Mouse (Mus musculus): ENCODE results near the gene Trpm3.
A peak's percentile ranks its signal among the peaks of the same experiment; 100 is the strongest.

Gene Trpm3

GRCm38 (mm10) chr19:22635635-22636034, 496.8 kb downstream of the Trpm3 start:
- DNase-seq (ENCODE audit: low read depth, low spot score), result no peak

DNA sequence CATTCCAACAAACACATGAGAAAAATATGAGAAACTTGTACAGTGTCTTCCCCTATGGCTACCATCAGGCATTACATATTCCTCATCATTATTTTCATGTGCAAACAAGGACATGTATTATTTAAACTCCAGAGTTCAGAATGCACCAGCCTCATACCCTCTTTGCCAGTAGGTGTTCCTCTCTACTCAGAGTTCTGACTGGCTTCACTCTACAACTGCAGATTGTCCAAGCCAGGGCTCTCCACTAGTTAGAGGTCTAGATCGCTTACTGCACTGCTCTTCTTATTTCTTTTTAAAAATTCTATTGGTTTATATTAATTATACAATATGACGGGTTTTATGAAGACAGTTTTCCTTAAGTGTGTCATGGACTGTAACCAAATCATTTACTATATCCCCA, 498.9 kb downstream of the Trpm3 start:
- no peak for DNase-seq (ENCODE audit: low read depth, low spot score)

DNA sequence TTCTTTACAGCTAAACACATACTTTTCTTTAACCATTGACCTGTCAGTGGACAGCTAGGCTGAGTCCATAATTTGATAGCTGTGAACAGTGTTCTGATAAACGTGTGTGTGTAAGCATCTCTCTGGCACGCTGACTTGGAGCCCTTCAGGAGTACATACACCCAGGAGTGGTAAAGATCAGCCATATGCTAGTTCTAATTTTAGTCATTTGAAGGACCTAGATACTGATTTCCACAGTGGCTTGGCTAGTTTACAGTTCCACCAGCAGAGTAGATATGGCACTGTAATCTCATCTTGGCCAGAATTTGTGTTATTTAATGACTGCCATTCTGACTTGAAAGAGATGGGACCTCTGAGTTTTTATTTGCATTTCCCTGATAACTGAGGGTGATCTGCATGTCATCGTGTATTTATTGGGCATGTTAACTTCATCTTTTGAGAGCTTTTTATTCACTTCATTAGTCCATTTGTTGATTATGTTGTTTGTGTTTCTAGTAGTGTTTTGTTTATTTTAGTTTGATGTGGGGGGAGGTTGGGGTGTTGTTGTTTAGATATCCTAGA, 499.6 kb downstream of the Trpm3 start:
- DNase-seq (ENCODE audit: low read depth, low spot score), result no peak

GRCm38 (mm10) chr19:22642124-22642523, 503.3 kb downstream of the Trpm3 start:
- no peak for DNase-seq (ENCODE audit: low read depth, low spot score)

- peak; percentile 37 for DNase-seq (ENCODE audit: low read depth, low spot score)
These were observed 517.8 kb downstream of the Trpm3 start for GRCm38 (mm10) chr19:22656466-22657215.

DNA sequence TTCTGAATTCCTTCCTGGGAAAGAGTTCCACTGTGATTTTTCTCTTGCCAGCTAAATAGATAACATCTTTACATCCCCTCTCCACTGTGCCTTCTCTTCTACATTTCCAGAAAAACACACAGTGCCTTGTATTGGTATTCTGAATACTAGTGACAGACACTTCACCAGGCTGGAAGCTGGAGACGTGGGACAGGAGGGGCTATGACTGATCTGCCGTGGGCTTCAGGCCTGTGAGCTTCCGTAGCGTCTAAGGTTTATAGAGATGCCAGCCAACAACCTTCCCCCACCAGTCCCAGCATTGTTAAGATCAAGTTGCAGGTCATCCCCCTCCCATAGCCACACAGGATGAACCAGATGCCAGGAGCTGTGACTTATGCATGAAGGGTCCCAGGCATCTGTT, 518.4 kb downstream of the Trpm3 start:
- DNase-seq (ENCODE audit: low read depth, low spot score), result no peak

DNA sequence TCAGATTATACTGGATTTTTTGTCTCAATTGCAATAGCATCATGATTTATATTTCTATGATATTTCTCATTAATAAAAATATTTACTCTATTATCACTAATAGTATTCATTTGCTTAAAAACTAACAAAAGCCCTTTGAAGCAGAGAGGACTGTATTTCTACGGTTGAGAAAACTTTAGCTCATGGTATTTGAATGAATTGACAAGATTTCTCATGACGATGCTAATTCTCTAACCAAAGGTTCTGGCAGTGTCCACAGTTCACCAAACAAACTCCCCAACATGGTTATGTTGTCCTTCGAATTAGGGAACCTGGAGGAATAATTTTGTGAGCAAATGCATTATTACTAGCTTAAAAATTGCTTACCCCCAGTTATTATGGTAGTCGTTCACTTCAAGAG, 526.6 kb downstream of the Trpm3 start:
- no peak for DNase-seq (ENCODE audit: low read depth, low spot score)

DNA sequence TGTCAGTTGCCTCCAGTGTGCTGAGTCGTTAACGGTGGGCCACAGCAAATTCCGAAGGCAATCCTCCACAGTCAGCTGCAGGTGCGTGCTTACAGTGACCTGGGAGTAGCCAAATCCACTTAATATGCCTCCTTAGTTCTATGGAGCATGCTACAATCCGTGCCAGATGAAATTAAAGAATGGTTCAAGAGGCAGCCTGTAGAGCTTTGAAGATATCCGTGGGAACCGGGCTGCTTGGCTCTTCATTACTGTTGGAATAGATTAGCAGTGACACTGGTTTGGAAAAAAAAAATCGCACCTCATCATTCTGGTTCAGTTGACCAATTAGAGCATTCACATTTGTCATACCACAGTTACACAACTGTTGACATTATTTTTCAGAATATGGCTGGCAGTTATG, 531.4 kb downstream of the Trpm3 start:
- peak; percentile 35 for DNase-seq (ENCODE audit: low read depth, low spot score)

- DNase-seq (ENCODE audit: low read depth, low spot score), result no peak
These were observed 534.0 kb downstream of the Trpm3 start for GRCm38 (mm10) chr19:22672892-22673291.

DNA sequence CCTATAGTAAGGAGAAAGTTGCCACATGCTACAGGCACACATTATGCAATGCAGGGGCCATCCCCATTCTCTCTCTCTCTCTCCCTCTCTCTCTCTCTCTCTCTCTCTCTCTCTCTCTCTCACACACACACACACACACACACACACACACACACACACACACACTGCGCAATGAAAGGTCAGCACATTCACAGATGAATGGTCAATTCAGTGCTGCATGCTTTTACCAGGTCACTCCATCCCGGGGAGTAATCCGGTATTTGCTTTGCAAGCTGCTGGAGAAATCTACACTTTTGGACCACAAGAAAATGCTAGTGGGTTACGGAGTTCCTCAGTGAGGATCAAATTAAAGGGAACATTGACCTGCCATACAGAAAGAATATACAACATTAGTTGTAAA, 537.4 kb downstream of the Trpm3 start:
- DNase-seq (ENCODE audit: low read depth, low spot score), result no peak

DNA sequence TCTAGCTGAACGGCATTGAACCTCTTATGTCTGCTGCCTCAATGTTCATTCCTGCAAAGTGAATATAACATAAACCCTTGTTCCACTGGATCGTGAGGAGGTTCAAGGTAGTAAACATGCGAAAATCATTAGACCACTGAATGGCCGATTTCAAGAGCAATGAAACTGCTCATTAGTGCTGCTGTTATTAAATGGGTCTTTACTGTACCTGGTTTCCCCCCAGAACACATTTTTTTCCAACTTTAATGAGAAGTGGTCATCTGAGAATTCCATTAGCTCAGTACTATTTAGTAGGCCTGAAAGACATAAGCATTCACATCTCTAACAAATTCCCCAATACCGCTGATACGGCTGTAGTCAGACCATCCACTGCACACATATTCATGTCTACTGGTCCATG, 543.4 kb downstream of the Trpm3 start:
- DNase-seq (ENCODE audit: low read depth, low spot score), result no peak

GRCm38 (mm10) chr19:22691995-22692394, 553.1 kb downstream of the Trpm3 start:
- DNase-seq (ENCODE audit: low read depth, low spot score), result no peak

GRCm38 (mm10) chr19:22692553-22692952, 553.7 kb downstream of the Trpm3 start:
- no peak for DNase-seq (ENCODE audit: low read depth, low spot score)

DNA sequence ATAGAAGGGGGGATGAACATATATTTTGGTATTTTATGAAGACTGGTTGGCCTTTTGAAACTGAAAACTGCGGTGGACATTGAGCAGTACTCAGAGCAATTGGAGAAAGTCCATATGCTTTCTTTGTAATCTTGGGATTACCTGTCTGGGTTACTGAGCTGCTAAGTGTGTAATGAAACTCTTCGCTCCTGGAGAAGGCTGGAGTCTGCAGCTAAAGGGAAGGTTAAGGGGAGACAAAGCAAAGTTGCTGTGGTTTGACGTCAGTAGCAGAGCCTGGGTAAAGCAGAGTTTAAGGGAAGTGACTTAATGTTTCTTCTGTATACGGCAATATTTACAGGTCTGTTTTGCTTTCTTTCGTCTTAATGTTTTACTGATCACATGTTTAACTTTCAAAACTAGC, 554.1 kb downstream of the Trpm3 start:
- no peak for DNase-seq (ENCODE audit: low read depth, low spot score)

- no peak for DNase-seq (ENCODE audit: low read depth, low spot score)
These were observed 556.6 kb downstream of the Trpm3 start for GRCm38 (mm10) chr19:22695423-22695822.

GRCm38 (mm10) chr19:22698737-22699136, 559.9 kb downstream of the Trpm3 start:
- no peak for DNase-seq (ENCODE audit: low read depth, low spot score)

DNA sequence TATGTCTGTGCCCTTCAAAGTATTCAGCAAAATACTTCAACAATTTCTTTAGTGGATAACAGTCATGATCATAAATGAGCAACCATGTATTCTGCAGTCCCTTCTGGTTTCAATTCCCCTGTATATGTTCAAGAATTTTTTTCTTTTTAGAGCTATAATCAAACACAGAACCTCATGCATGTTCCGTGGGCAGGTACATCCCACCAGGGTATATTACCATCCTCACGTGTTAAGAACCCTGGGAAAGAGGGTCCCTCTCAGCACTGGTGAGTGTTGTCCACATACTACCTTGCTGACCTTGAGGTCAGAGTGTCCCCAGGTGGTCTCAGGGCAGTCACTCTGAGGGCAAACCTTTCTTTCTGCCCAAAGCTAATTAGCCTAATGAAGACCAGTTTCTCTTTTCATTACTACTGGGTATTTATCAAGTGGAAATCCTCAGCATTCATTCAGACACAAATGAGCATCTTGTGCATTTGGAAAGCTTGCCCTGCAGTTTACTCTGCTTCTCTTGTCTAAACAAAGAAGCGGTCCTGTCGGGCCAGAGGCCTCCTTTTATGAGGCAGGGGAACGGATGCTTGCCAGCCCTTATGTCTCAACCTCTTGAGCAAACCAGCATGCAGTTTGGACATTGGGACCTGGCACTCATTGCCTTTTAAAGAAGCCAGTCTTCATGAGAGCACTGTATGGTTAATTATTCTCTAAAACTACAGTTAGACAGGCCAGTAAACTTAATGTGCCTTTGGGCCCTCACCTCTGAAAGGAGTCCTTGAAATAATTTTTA, 562.2 kb downstream of the Trpm3 start:
- no peak for DNase-seq (ENCODE audit: low read depth, low spot score)

DNA sequence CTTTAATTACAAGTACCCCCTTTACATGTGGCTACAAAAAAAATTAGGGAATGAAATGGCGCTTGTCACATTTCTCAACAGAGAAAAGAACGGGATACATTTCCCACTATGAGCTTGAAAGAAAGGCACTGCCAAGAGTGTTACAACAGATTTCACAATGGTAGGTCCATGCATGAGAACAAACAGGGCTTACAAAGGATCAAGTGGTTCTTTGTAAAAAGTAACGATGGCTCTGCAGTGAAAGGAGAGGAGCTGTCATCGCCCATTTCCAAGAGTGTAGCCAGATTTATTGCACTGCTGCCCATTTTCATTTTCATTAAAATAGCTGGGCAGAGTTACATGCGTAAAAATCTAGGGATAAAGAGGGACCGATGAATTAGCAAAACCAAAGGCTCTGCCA, 565.0 kb downstream of the Trpm3 start:
- DNase-seq (ENCODE audit: low read depth, low spot score), result no peak

- no peak for DNase-seq (ENCODE audit: low read depth, low spot score)
These were observed 566.6 kb downstream of the Trpm3 start for GRCm38 (mm10) chr19:22705414-22705813.

DNA sequence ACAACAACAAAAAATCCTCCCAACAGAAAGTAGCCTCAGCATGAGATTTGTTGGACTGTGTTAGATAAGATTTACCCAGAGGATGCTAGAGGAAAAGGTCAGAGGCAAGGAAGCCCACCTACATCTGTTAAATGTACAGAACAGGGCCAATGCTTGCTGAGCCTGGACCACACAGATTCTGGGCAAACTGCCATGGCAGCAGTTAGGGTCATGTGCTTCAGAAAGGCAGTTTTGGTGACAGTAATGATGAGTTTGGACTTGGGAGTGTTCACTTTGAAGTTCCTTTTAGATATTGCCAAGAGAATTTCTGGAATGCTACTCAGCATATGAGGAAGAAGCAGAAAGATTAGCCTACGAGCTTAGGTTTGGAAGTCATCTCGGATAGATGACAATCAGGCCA, 580.2 kb downstream of the Trpm3 start:
- no peak for DNase-seq (ENCODE audit: low read depth, low spot score)

GRCm38 (mm10) chr19:22729846-22730245, 591.0 kb downstream of the Trpm3 start:
- DNase-seq (ENCODE audit: low read depth, low spot score), result no peak

DNA sequence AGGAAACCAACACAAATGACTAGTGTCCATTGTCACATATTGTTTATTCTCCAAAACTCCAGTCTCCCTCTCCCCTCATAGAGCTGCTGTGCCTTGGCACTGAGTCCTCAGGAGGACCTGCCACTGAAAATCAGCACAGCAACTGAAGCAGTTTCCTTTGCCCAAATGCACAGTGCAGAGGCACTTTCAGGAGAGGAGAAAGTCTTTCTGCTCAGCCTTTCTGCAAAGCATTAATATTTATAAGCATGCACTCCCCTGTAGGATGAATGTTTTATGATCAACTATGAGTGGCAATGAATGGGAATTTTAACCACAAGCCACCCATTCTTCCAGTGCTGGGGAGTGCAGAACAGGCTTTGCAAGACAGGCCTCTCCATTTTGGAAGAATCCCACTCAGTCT, 592.1 kb downstream of the Trpm3 start:
- no peak for DNase-seq (ENCODE audit: low read depth, low spot score)

- DNase-seq (ENCODE audit: low read depth, low spot score), result no peak
These were observed 598.0 kb downstream of the Trpm3 start for GRCm38 (mm10) chr19:22736870-22737269.
